Mouse (Mus musculus) liver, adult 2 months (tissue): Measurements from ENCODE around the gene Oaz1. TPM values are rescaled to one million over a fixed set of nuclear protein-coding genes. Genes with fewer than 3 reads are reported as not detected.

Experiments used
- DNase-seq: peaks from one replicate; pipeline ENCODE4 v3.0.0-alpha.2; 2011; ENCODE audit warnings: low read depth, low spot score; ENCODE audit errors: extremely low read depth
- H3K27ac ChIP-seq: fragments of 200-500 bp; replicated peaks from 2 replicates; pipeline ENCODE4 v1.5.1; 2012; ENCODE audit warnings: low read depth, mild to moderate bottlenecking, control low read depth, inconsistent platforms, low read length; ENCODE audit not compliant: insufficient read depth
- H3K27me3 ChIP-seq: fragments of 200-500 bp; 2 replicates; pipeline ENCODE4 v1.6.1; 2012; ENCODE audit warnings: mild to moderate bottlenecking, moderate library complexity, low read length, inconsistent platforms; ENCODE audit not compliant: control insufficient read depth, insufficient read depth
- H3K36me3 ChIP-seq: fragments of 200-500 bp; 2 replicates; pipeline ENCODE4 v1.6.1; 2012; ENCODE audit warnings: low read length, inconsistent platforms; ENCODE audit not compliant: control insufficient read depth, insufficient read depth
- H3K4me1 ChIP-seq: fragments of 200-500 bp; 2 replicates; pipeline ENCODE4 v1.6.1; 2011; ENCODE audit warnings: low read length; ENCODE audit not compliant: control insufficient read depth, insufficient read depth
- H3K4me3 ChIP-seq: fragments of 200-500 bp; 2 replicates; pipeline ENCODE4 v1.5.1; 2011; ENCODE audit warnings: low read depth, mild to moderate bottlenecking, control low read depth, low read length, moderate library complexity; ENCODE audit not compliant: insufficient read depth
- H3K79me2 ChIP-seq: fragments of 200-500 bp; 2 replicates; pipeline ENCODE4 v1.6.1; 2012; ENCODE audit warnings: inconsistent platforms, mild to moderate bottlenecking, low read length, moderate library complexity; ENCODE audit not compliant: control insufficient read depth, insufficient read depth
- H3K9ac ChIP-seq: fragments of 200-500 bp; 2 replicates; pipeline ENCODE4 v1.6.1; 2012; ENCODE audit warnings: low read depth, mild to moderate bottlenecking, control low read depth, inconsistent platforms, low read length
- CTCF ChIP-seq: fragments of 200-500 bp; IDR thresholded peaks from 2 replicates; pipeline ENCODE4 v1.5.1; 2011; ENCODE audit warnings: low read depth, low read length, control low read depth
- POLR2A ChIP-seq: fragments of 200-500 bp; IDR thresholded peaks from 2 replicates; pipeline ENCODE4 v1.6.1; 2011; ENCODE audit warnings: low read length, control low read depth; ENCODE audit not compliant: insufficient read depth; ENCODE audit errors: extremely low read depth
- WGBS: fragments of 180-500 bp; shearing (Covaris S2); methylation state at CpG from one replicate; pipeline ENCODE4 v1.1.7; 2018; 5-methylcytosine and 5-hydroxymethylcytosine counted together
- polyA plus RNA-seq: library from polyadenylated mRNA; depleted of rRNA; stranded (reverse); fragments of >200 nt; gene quantifications from 2 replicates; pipeline ENCODE4 v1.2.3, GENCODE M21; 2012; rRNA removed
- total RNA-seq: library from RNA; depleted of rRNA; stranded (reverse); fragments of >200 nt; gene quantifications from 2 replicates; pipeline ENCODE4 v1.2.3, GENCODE M21; 2014; rRNA removed

Gene Oaz1
- total and polyA plus RNA-seq, 2 experiments: 527 to 1,187 TPM

GRCm38 (mm10) chr10:80876594-80876993, 50.1 kb downstream of the Oaz1 start:
- no peaks in the 10 kb centered on the region for H3K79me2 ChIP-seq
- H3K4me3 ChIP-seq: no peak overlapping the region
- H3K27ac ChIP-seq: no peak overlapping the region
- 39% methylated on average over 3 of the region's 3 CpGs for WGBS
- DNase-seq: no peak
- H3K4me1 ChIP-seq: no peaks in the 10 kb centered on the region
- no peaks in the 10 kb centered on the region for H3K27me3 ChIP-seq
- H3K36me3 ChIP-seq: no peaks in the 10 kb centered on the region
- H3K9ac ChIP-seq: no peak overlapping the region
- TF ChIP-seq POLR2A (no peak), CTCF (no peak)

Other genes starting within 250 kb of the Oaz1 start
- gene Klf16, start 249.3 kb upstream of the Oaz1 start, total RNA-seq: 0.74 and 1.3 TPM in 2 replicates
- 4.2 and 5.5 TPM in 2 replicates for gene Klf16, start 249.3 kb upstream of the Oaz1 start, polyA plus RNA-seq
- gene Abhd17a, start 236.3 kb upstream of the Oaz1 start, total RNA-seq: 45.7 and 59.3 TPM in 2 replicates
- gene Abhd17a, start 236.3 kb upstream of the Oaz1 start, polyA plus RNA-seq: 194 and 205 TPM in 2 replicates
- gene Scamp4, start 223.8 kb upstream of the Oaz1 start, total RNA-seq: 7.6 and 11.4 TPM in 2 replicates
- 61.2 and 63.2 TPM in 2 replicates for gene Scamp4, start 223.8 kb upstream of the Oaz1 start, polyA plus RNA-seq
- 0.28 and 1.4 TPM in 2 replicates for gene Adat3, start 223.8 kb upstream of the Oaz1 start, total RNA-seq
- gene Adat3, start 223.8 kb upstream of the Oaz1 start, polyA plus RNA-seq: 3.3 and 5.5 TPM in 2 replicates
- 0.28 and 0.34 TPM in 2 replicates for gene Gm49322, start 220.6 kb upstream of the Oaz1 start, total RNA-seq
- gene Gm49322, start 220.6 kb upstream of the Oaz1 start, polyA plus RNA-seq: 0.54 and 0.70 TPM in 2 replicates
- 54.4 and 56.1 TPM in 2 replicates for gene Csnk1g2, start 203.8 kb upstream of the Oaz1 start, total RNA-seq
- 110 and 123 TPM in 2 replicates for gene Csnk1g2, start 203.8 kb upstream of the Oaz1 start, polyA plus RNA-seq
- gene Btbd2, start 169.6 kb upstream of the Oaz1 start, total RNA-seq: 16.2 and 19.7 TPM in 2 replicates
- gene Btbd2, start 169.6 kb upstream of the Oaz1 start, polyA plus RNA-seq: 36.1 and 36.8 TPM in 2 replicates
- gene Mknk2, start 148.5 kb upstream of the Oaz1 start, total RNA-seq: 88.6 and 119 TPM in 2 replicates
- gene Mknk2, start 148.5 kb upstream of the Oaz1 start, polyA plus RNA-seq: 87.0 and 116 TPM in 2 replicates
- gene Mob3a, start 124.7 kb upstream of the Oaz1 start, total RNA-seq: 3.5 and 5.2 TPM in 2 replicates
- gene Mob3a, start 124.7 kb upstream of the Oaz1 start, polyA plus RNA-seq: 6.1 TPM in 2 replicates
- 17.2 and 18.3 TPM in 2 replicates for gene Izumo4, start 124.5 kb upstream of the Oaz1 start, total RNA-seq
- 42.5 and 49.7 TPM in 2 replicates for gene Izumo4, start 124.5 kb upstream of the Oaz1 start, polyA plus RNA-seq
- 22.3 and 35.2 TPM in 2 replicates for gene Ap3d1, start 84.4 kb upstream of the Oaz1 start, total RNA-seq
- gene Ap3d1, start 84.4 kb upstream of the Oaz1 start, polyA plus RNA-seq: 38.1 and 49.2 TPM in 2 replicates
- 2.4 and 3.6 TPM in 2 replicates for gene Dot1l, start 71.5 kb upstream of the Oaz1 start, total RNA-seq
- gene Dot1l, start 71.5 kb upstream of the Oaz1 start, polyA plus RNA-seq: 13.0 and 14.8 TPM in 2 replicates
- gene Sf3a2, start 28.5 kb upstream of the Oaz1 start, total RNA-seq: 6.7 and 8.6 TPM in 2 replicates
- gene Sf3a2, start 28.5 kb upstream of the Oaz1 start, polyA plus RNA-seq: 12.7 and 17.8 TPM in 2 replicates
- gene Plekhj1, start 28.0 kb upstream of the Oaz1 start, total RNA-seq: 16.0 and 17.4 TPM in 2 replicates
- gene Plekhj1, start 28.0 kb upstream of the Oaz1 start, polyA plus RNA-seq: 29.4 and 42.2 TPM in 2 replicates
- 0.13 and 0.18 TPM in 2 replicates for gene Amh, start 21.4 kb upstream of the Oaz1 start, total RNA-seq
- gene Amh, start 21.4 kb upstream of the Oaz1 start, polyA plus RNA-seq: 0.09 and 0.21 TPM in 2 replicates
- not detected in 2 replicates for gene Jsrp1, start 13.2 kb upstream of the Oaz1 start, total RNA-seq
- not detected in 2 replicates for gene Jsrp1, start 13.2 kb upstream of the Oaz1 start, polyA plus RNA-seq
- gene Lingo3, start 17.4 kb downstream of the Oaz1 start, total RNA-seq: not detected in 2 replicates
- gene Lingo3, start 17.4 kb downstream of the Oaz1 start, polyA plus RNA-seq: 0.05 TPM in 1 of 2 replicates, not detected in the other
- gene Lsm7, start 28.6 kb downstream of the Oaz1 start, total RNA-seq: 61.3 and 61.6 TPM in 2 replicates
- gene Lsm7, start 28.6 kb downstream of the Oaz1 start, polyA plus RNA-seq: 62.1 and 75.1 TPM in 2 replicates
- gene Sppl2b, start 28.6 kb downstream of the Oaz1 start, total RNA-seq: 6.5 and 10.4 TPM in 2 replicates
- 40.1 and 40.5 TPM in 2 replicates for gene Sppl2b, start 28.6 kb downstream of the Oaz1 start, polyA plus RNA-seq
- under 0.01 and 0.09 TPM in 2 replicates for gene Tmprss9, start 45.2 kb downstream of the Oaz1 start, total RNA-seq
- gene Tmprss9, start 45.2 kb downstream of the Oaz1 start, polyA plus RNA-seq: 0.04 and 0.05 TPM in 2 replicates
- 79.9 and 87.7 TPM in 2 replicates for gene Timm13, start 74.3 kb downstream of the Oaz1 start, total RNA-seq
- 369 and 388 TPM in 2 replicates for gene Timm13, start 74.3 kb downstream of the Oaz1 start, polyA plus RNA-seq
- gene Lmnb2, start 91.6 kb downstream of the Oaz1 start, total RNA-seq: 3.2 and 3.3 TPM in 2 replicates
- gene Lmnb2, start 91.6 kb downstream of the Oaz1 start, polyA plus RNA-seq: 5.5 and 6.6 TPM in 2 replicates
- 2.1 and 8.3 TPM in 2 replicates for gene Gadd45b, start 103.4 kb downstream of the Oaz1 start, total RNA-seq
- 1.4 and 1.8 TPM in 2 replicates for gene Gadd45b, start 103.4 kb downstream of the Oaz1 start, polyA plus RNA-seq
- 0.09 and 0.13 TPM in 2 replicates for gene Gng7, start 188.3 kb downstream of the Oaz1 start, total RNA-seq
- 0.65 TPM in 2 replicates for gene Gng7, start 188.3 kb downstream of the Oaz1 start, polyA plus RNA-seq
- 0.07 TPM in 1 of 2 replicates, not detected in the other for gene Diras1, start 199.0 kb downstream of the Oaz1 start, total RNA-seq
- gene Diras1, start 199.0 kb downstream of the Oaz1 start, polyA plus RNA-seq: not detected in 2 replicates
- 6.1 and 6.9 TPM in 2 replicates for gene Slc39a3, start 210.8 kb downstream of the Oaz1 start, total RNA-seq
- 13.2 and 14.1 TPM in 2 replicates for gene Slc39a3, start 210.8 kb downstream of the Oaz1 start, polyA plus RNA-seq
- gene Sgta, start 233.5 kb downstream of the Oaz1 start, total RNA-seq: 43.9 and 53.8 TPM in 2 replicates
- 136 and 146 TPM in 2 replicates for gene Sgta, start 233.5 kb downstream of the Oaz1 start, polyA plus RNA-seq
- gene Thop1, start 243.4 kb downstream of the Oaz1 start, total RNA-seq: 7.4 and 9.3 TPM in 2 replicates
- gene Thop1, start 243.4 kb downstream of the Oaz1 start, polyA plus RNA-seq: 12.0 and 13.1 TPM in 2 replicates